Mouse (Mus musculus): ENCODE results near the gene Slc12a7.

GRCm38 (mm10) chr13:73709491-73709890, 23.4 kb upstream of the Slc12a7 start:
- TF ChIP-seq CTCF (IDR thresholded peaks at IDR 0.05; ENCODE audit: extremely low read depth, insufficient read depth, low read length) (no peak), POLR2A (IDR thresholded peaks at IDR 0.05; ENCODE audit: extremely low read depth, insufficient read depth, low read length) (no peak)
